Mouse (Mus musculus): ENCODE measurements around the gene Exoc5. TPM values are rescaled to one million over a fixed set of nuclear protein-coding genes. Genes with fewer than 3 reads are reported as not detected.

Exoc5 gene
- total and polyA plus RNA-seq, 3 experiments: 20.1 to 65.1 (median 38.9) TPM

- dilution Hi-C loops (cut with MboI; ENCODE audit: extremely low pct_ligation_motif_present, extremely low pct_unique_long_range_greater_than_20kb, low sequenced_read_pairs) (no loop called here), in situ Hi-C loops (cut with MboI; ENCODE audit: low pct_ligation_motif_present, low pct_unique_long_range_greater_than_20kb, low sequenced_read_pairs) (no loop called here)
- Histone ChIP-seq H3K9me3 (replicated peaks; ENCODE audit: low read length) (no peaks in the 10 kb centered on the region), H3K4me2 (ENCODE audit: insufficient read depth, low read depth, poor library complexity, severe bottlenecking) (no peak overlapping the region), H3K4me3 (replicated peaks in 1 of 3; ENCODE audit: low read depth in 2 of 3, low read length in 2 of 3, poor library complexity in 1 of 3) (no peak overlapping the region), H3K36me3 (replicated peaks in 1 of 2; ENCODE audit: control insufficient read depth in 1 of 2, insufficient read depth in 1 of 2, low read length in 1 of 2) (peaks cover 0 to 11% of the 10 kb centered on the region in 2 experiments), H3K27ac (ENCODE audit: insufficient read depth, low read depth) (no peak overlapping the region), H3K4me1 (ENCODE audit: control insufficient read depth in 1 of 2, insufficient read depth in 2 of 2) (no peaks in the 10 kb centered on the region), H3K79me2 (replicated peaks; ENCODE audit: control insufficient read depth, extremely low read depth, insufficient read depth, poor library complexity, severe bottlenecking) (no peaks in the 10 kb centered on the region), H3K9ac (ENCODE audit: insufficient read depth, low read depth) (no peak overlapping the region), H3K27me3 (replicated peaks) (no peaks in the 10 kb centered on the region)
- TF ChIP-seq MAZ (IDR thresholded peaks at IDR 0.05; ENCODE audit: low read depth, low read length): no peak
- peak; percentile 13 to 30; a peak in 1 of 4 replicates for TF ChIP-seq CTCF (conservative IDR thresholded peaks at IDR 0.05 in 1 of 2, IDR thresholded peaks at IDR 0.05 in 1 of 2; ENCODE audit: low read depth in 2 of 2, low read length in 2 of 2)
- no peak for DNase-seq (ENCODE audit: extremely low read depth)
These were observed 58.5 kb downstream of the Exoc5 start for GRCm38 (mm10) chr14:49007979-49008378.

- Histone ChIP-seq H3K9ac (ENCODE audit: insufficient read depth, low read depth) (no peak overlapping the region), H3K27ac (ENCODE audit: insufficient read depth, low read depth) (no peak overlapping the region), H3K4me1 (ENCODE audit: control insufficient read depth in 1 of 2, insufficient read depth in 2 of 2) (no peaks in the 10 kb centered on the region), H3K9me3 (replicated peaks; ENCODE audit: low read length) (no peaks in the 10 kb centered on the region), H3K79me2 (replicated peaks; ENCODE audit: control insufficient read depth, extremely low read depth, insufficient read depth, poor library complexity, severe bottlenecking) (no peaks in the 10 kb centered on the region), H3K4me3 (replicated peaks in 1 of 3; ENCODE audit: low read depth in 2 of 3, low read length in 2 of 3, poor library complexity in 1 of 3) (no peak overlapping the region), H3K4me2 (ENCODE audit: insufficient read depth, low read depth, poor library complexity, severe bottlenecking) (no peak overlapping the region), H3K36me3 (replicated peaks in 1 of 2; ENCODE audit: control insufficient read depth in 1 of 2, insufficient read depth in 1 of 2, low read length in 1 of 2) (no peaks in the 10 kb centered on the region), H3K27me3 (replicated peaks) (no peaks in the 10 kb centered on the region)
- no peak for TF ChIP-seq MEF2A (IDR thresholded peaks at IDR 0.05; ENCODE audit: borderline replicate concordance, low read depth, low read length)
- TF ChIP-seq ZC3H11A (IDR thresholded peaks at IDR 0.05; ENCODE audit: low read depth, low read length): no peak
- TF ChIP-seq POLR2A (IDR thresholded peaks at IDR 0.05; ENCODE audit: low read depth, low read length): no peak
- TF ChIP-seq JUND (conservative IDR thresholded peaks at IDR 0.05; ENCODE audit: low read depth, low read length): no peak
- no peak for TF ChIP-seq GABPA (IDR thresholded peaks at IDR 0.05; ENCODE audit: insufficient replicate concordance, low read depth, low read length)
- no peak for TF ChIP-seq NRF1 (IDR thresholded peaks at IDR 0.05; ENCODE audit: low read depth, low read length)
- TF ChIP-seq MYC (IDR thresholded peaks at IDR 0.05; ENCODE audit: low read depth, low read length): no peak
- no peak for TF ChIP-seq NELFE (IDR thresholded peaks at IDR 0.05; ENCODE audit: low read depth, low read length)
- no peak for TF ChIP-seq EP300 (IDR thresholded peaks at IDR 0.05; ENCODE audit: low read length)
- no peak for DNase-seq (ENCODE audit: extremely low read depth)
- in situ Hi-C loops (cut with MboI; ENCODE audit: low pct_ligation_motif_present, low pct_unique_long_range_greater_than_20kb, low sequenced_read_pairs): no loop called here
- dilution Hi-C loops (cut with MboI; ENCODE audit: extremely low pct_ligation_motif_present, extremely low pct_unique_long_range_greater_than_20kb, low sequenced_read_pairs): no loop called here
These were observed 64.8 kb downstream of the Exoc5 start for GRCm38 (mm10) chr14:49001655-49002054.

- Histone ChIP-seq H3K9me3 (replicated peaks; ENCODE audit: low read length) (no peaks in the 10 kb centered on the region), H3K4me1 (ENCODE audit: control insufficient read depth in 1 of 2, insufficient read depth in 2 of 2) (no peaks in the 10 kb centered on the region), H3K4me2 (ENCODE audit: insufficient read depth, low read depth, poor library complexity, severe bottlenecking) (no peak overlapping the region; the same call in 1 of the 2 replicates), H3K4me3 (replicated peaks in 1 of 3; ENCODE audit: low read depth in 2 of 3, low read length in 2 of 3, poor library complexity in 1 of 3) (no peak overlapping the region), H3K79me2 (replicated peaks; ENCODE audit: control insufficient read depth, extremely low read depth, insufficient read depth, poor library complexity, severe bottlenecking) (no peaks in the 10 kb centered on the region), H3K27me3 (replicated peaks) (no peaks in the 10 kb centered on the region), H3K36me3 (replicated peaks in 1 of 2; ENCODE audit: control insufficient read depth in 1 of 2, insufficient read depth in 1 of 2, low read length in 1 of 2) (no peaks in the 10 kb centered on the region), H3K27ac (ENCODE audit: insufficient read depth, low read depth) (no peak overlapping the region), H3K9ac (ENCODE audit: insufficient read depth, low read depth) (no peak overlapping the region)
- dilution Hi-C loops (cut with MboI; ENCODE audit: extremely low pct_ligation_motif_present, extremely low pct_unique_long_range_greater_than_20kb, low sequenced_read_pairs): no loop called here
- TF ChIP-seq JUN (IDR thresholded peaks at IDR 0.05; ENCODE audit: insufficient read depth, low read depth, low read length) (peak; percentile 19; the same call in 1 of the 2 replicates), JUND (conservative IDR thresholded peaks at IDR 0.05; ENCODE audit: low read depth, low read length) (0 out of 2 replicates have a peak, but pooled peaks have one; percentile 7), ZMIZ1 (IDR thresholded peaks at IDR 0.05; ENCODE audit: low read depth, low read length) (no peak), TCF12 (IDR thresholded peaks at IDR 0.05; ENCODE audit: low read depth, low read length) (peak; percentile 20; the same call in 1 of the 2 replicates), TBP (conservative IDR thresholded peaks at IDR 0.05; ENCODE audit: low read depth, low read length) (0 out of 2 replicates have a peak, but pooled peaks have one; percentile 20)
- in situ Hi-C loops (cut with MboI; ENCODE audit: low pct_ligation_motif_present, low pct_unique_long_range_greater_than_20kb, low sequenced_read_pairs): loop anchor here (10.0 to 25.0 kb wide), 2 partner anchors 436 to 624 kb away; no protein-coding TSS in a partner anchor
- peak; percentile 45 for DNase-seq (ENCODE audit: extremely low read depth)
These were observed 67.7 kb downstream of the Exoc5 start for GRCm38 (mm10) chr14:48998795-48999194.
